Mouse (Mus musculus): ENCODE measurements around the gene Dad1. TPM values are rescaled to one million over a fixed set of nuclear protein-coding genes. Genes with fewer than 3 reads are reported as not detected.

Gene Dad1
- total RNA-seq (2021) = 100 to 1,000 TPM; 123 to 124 TPM
- long read RNA-seq, experiment 1, transcript Dad1-201 (3 exons, 878 nt) = major isoform, 94 of 96 reads
- long read RNA-seq, experiment 1, partial matches to known transcripts = 2 of 96 reads
- long read RNA-seq, experiment 1, other reads (novel, unspliced or antisense) = 0 of 96 reads
- long read RNA-seq, experiment 2, transcript Dad1-201 (3 exons, 878 nt) = major isoform, 203 of 206 reads
- long read RNA-seq, experiment 2, partial matches to known transcripts = 0 of 206 reads
- long read RNA-seq, experiment 2, other reads (novel, unspliced or antisense) = 3 of 206 reads

- DNase-seq (ENCODE audit: low spot score in 2 of 2) = peak; percentile 96 to 99
Measured at GRCm38 (mm10) chr14:54253741-54254291, at the start of gene Dad1, which contains the start of gene Abhd4. TSS of gene Dad1 (minus strand) at chr14:54254104. TSS of gene Abhd4 (plus strand) at chr14:54254188.

GRCm38 (mm10) chr14:54300676-54301075 lies 46.8 kb upstream of the Dad1 start:
- DNase-seq (ENCODE audit: low spot score in 2 of 2) = no peak

- DNase-seq (ENCODE audit: low spot score in 2 of 2) = no peak
Measured at GRCm38 (mm10) chr14:54300136-54300535, 46.2 kb upstream of the Dad1 start.

GRCm38 (mm10) chr14:54284839-54285238 lies 30.9 kb upstream of the Dad1 start, which contains the start of gene Olfr49:
TSS of gene Olfr49 (minus strand) at chr14:54284939.
- no peak for DNase-seq (ENCODE audit: low spot score in 2 of 2)

GRCm38 (mm10) chr14:54276446-54276845 lies 22.5 kb upstream of the Dad1 start:
- DNase-seq (ENCODE audit: low spot score in 2 of 2) = no peak

- no peak for DNase-seq (ENCODE audit: low spot score in 2 of 2)
Measured at GRCm38 (mm10) chr14:54272696-54273095, 18.8 kb upstream of the Dad1 start.

- no peak for DNase-seq (ENCODE audit: low spot score in 2 of 2)
Measured at GRCm38 (mm10) chr14:54271976-54272606, 18.2 kb upstream of the Dad1 start.

GRCm38 (mm10) chr14:54270413-54270812 lies 16.5 kb upstream of the Dad1 start:
- no peak for DNase-seq (ENCODE audit: low spot score in 2 of 2)

- no peak for DNase-seq (ENCODE audit: low spot score in 2 of 2)
Measured at GRCm38 (mm10) chr14:54269566-54269965, 15.7 kb upstream of the Dad1 start.

GRCm38 (mm10) chr14:54267966-54268365 lies 14.1 kb upstream of the Dad1 start:
- no peak for DNase-seq (ENCODE audit: low spot score in 2 of 2)

GRCm38 (mm10) chr14:54265951-54266350 lies 12.0 kb upstream of the Dad1 start:
- no peak for DNase-seq (ENCODE audit: low spot score in 2 of 2)

GRCm38 (mm10) chr14:54265093-54265492 lies 11.2 kb upstream of the Dad1 start:
- no peak for DNase-seq (ENCODE audit: low spot score in 2 of 2)

- no peak for DNase-seq (ENCODE audit: low spot score in 2 of 2)
Measured at GRCm38 (mm10) chr14:54264231-54264630, 10.3 kb upstream of the Dad1 start.

GRCm38 (mm10) chr14:54263099-54263498 lies 9.2 kb upstream of the Dad1 start:
- no peak for DNase-seq (ENCODE audit: low spot score in 2 of 2)

GRCm38 (mm10) chr14:54262622-54263021 lies 8.7 kb upstream of the Dad1 start:
- DNase-seq (ENCODE audit: low spot score in 2 of 2) = no peak

GRCm38 (mm10) chr14:54261386-54261785 lies 7.5 kb upstream of the Dad1 start:
- DNase-seq (ENCODE audit: low spot score in 2 of 2) = no peak

GRCm38 (mm10) chr14:54260196-54260595 lies 6.3 kb upstream of the Dad1 start:
- DNase-seq (ENCODE audit: low spot score in 2 of 2) = no peak

GRCm38 (mm10) chr14:54259722-54260085 lies 5.8 kb upstream of the Dad1 start:
- DNase-seq (ENCODE audit: low spot score in 2 of 2) = no peak

GRCm38 (mm10) chr14:54259003-54259721 lies 5.3 kb upstream of the Dad1 start:
- peak; percentile 64 to 89 for DNase-seq (ENCODE audit: low spot score in 2 of 2)

- no peak for DNase-seq (ENCODE audit: low spot score in 2 of 2)
Measured at GRCm38 (mm10) chr14:54258131-54258670, 4.3 kb upstream of the Dad1 start.

- DNase-seq (ENCODE audit: low spot score in 2 of 2) = no peak
Measured at GRCm38 (mm10) chr14:54254670-54255202, 832 bp upstream of the Dad1 start.
